Mouse (Mus musculus) E14TG2a.4 (cell line): ENCODE measurements at regions not wholly inside any gene's neighbourhood (a gene's known extent, or its start where the extent isn't known, plus 50 kb on each side); places are given as distances from the start of the nearest gene placed in this dataset.

ENCODE experiments used
- CTCF ChIP-seq: conservative IDR thresholded peaks from 2 replicates; pipeline ENCODE4 v1.5.1; 2014; ENCODE audit warnings: low read length
- NANOG ChIP-seq: IDR thresholded peaks from 2 replicates; pipeline ENCODE4 v1.6.1; 2014; ENCODE audit warnings: borderline replicate concordance, low read length, mixed read lengths

- TF ChIP-seq CTCF (no peak), NANOG (no peak)
These were observed 54.2 kb upstream of the Vrk1 start for GRCm38 (mm10) chr12:105955764-105956290.
